Mouse (Mus musculus) neural tube, embryonic 11.5 days (tissue): ENCODE data around the gene Gpr157. TPM values are rescaled to one million over a fixed set of nuclear protein-coding genes. Genes with fewer than 3 reads are reported as not detected.
A peak's percentile ranks its signal among the peaks of the same experiment; 100 is the strongest.

ENCODE experiments used
- ATAC-seq: fragments of 200-750 bp; cut with Nextera tagmentation; 2 replicates; pipeline ENCODE4 v1.8.0; 2017; ENCODE audit warnings: moderate number of reproducible peaks, mild to moderate bottlenecking, moderate TSS enrichment, moderate library complexity; ENCODE audit not compliant: insufficient read depth, low FRiP score, low TSS enrichment
- DNase-seq: peaks from one replicate; pipeline ENCODE4 v3.0.0-alpha.2; 2015; ENCODE audit warnings: low spot score
- H3K27ac ChIP-seq: fragments of 300-500 bp; sonication (generic); 2 replicates; pipeline ENCODE4 v1.5.1; 2014; ENCODE audit warnings: low read depth, mild to moderate bottlenecking, low read length
- H3K27me3 ChIP-seq: fragments of 300-500 bp; sonication (generic); 2 replicates; pipeline ENCODE4 v1.6.1; 2014; ENCODE audit warnings: mild to moderate bottlenecking, low read length, mixed read lengths; ENCODE audit not compliant: control insufficient read depth, insufficient read depth
- H3K36me3 ChIP-seq: fragments of 300-500 bp; sonication (generic); 2 replicates; pipeline ENCODE4 v1.6.1; 2014; ENCODE audit warnings: mild to moderate bottlenecking, low read length, moderate library complexity, mixed read lengths; ENCODE audit not compliant: control insufficient read depth, insufficient read depth
- H3K4me1 ChIP-seq: fragments of 300-500 bp; sonication (generic); 2 replicates; pipeline ENCODE4 v1.6.1; 2014; ENCODE audit warnings: low read length, mixed read lengths; ENCODE audit not compliant: control insufficient read depth, insufficient read depth
- H3K4me2 ChIP-seq: fragments of 300-500 bp; sonication (generic); 2 replicates; pipeline ENCODE4 v1.6.1; 2014; ENCODE audit warnings: low read depth, mild to moderate bottlenecking, moderate library complexity
- H3K4me3 ChIP-seq: fragments of 300-500 bp; sonication (generic); 2 replicates; pipeline ENCODE4 v1.5.1; 2014; ENCODE audit warnings: low read depth, low read length
- H3K9ac ChIP-seq: fragments of 300-500 bp; sonication (generic); 2 replicates; pipeline ENCODE4 v1.6.1; 2014; ENCODE audit warnings: mild to moderate bottlenecking, low read length
- H3K9me3 ChIP-seq: fragments of 300-500 bp; sonication (generic); 2 replicates; pipeline ENCODE4 v1.6.1; 2016; ENCODE audit warnings: low read length; ENCODE audit not compliant: control insufficient read depth
- WGBS: fragments of 180-500 bp; shearing (Covaris S2); extraction: QIAGEN DNeasy Blood & Tissue Kit; methylation state at CpG from one replicate; pipeline ENCODE4 v1.1.7; 2014; 5-methylcytosine and 5-hydroxymethylcytosine counted together
- polyA plus RNA-seq: library from polyadenylated mRNA; unstranded; fragments of >200 nt; fragmentation: Nextera tagmentation; extraction: Ambion mirVana; gene quantifications from 2 replicates; pipeline ENCODE4 v1.2.1, GENCODE M21; 2014

The Gpr157 gene
- polyA plus RNA-seq, 1 experiment from 2014 or later = 0.28 TPM

GRCm38 (mm10) chr4:150138084-150138543 is 50.9 kb downstream of the Gpr157 start:
- peak overlapping the region; percentile 6; the same call in 1 of the 2 replicates for H3K4me3 ChIP-seq
- H3K36me3 ChIP-seq = no peaks in the 10 kb centered on the region
- peak overlapping the region; percentile 35 for H3K4me2 ChIP-seq
- DNase-seq (peak; percentile 67), ATAC-seq (peak; percentile 74)
- H3K27me3 ChIP-seq = no peaks in the 10 kb centered on the region
- H3K9ac ChIP-seq = peak overlapping the region; percentile 32
- H3K27ac ChIP-seq = no peak overlapping the region
- 21% methylated on average over 9 of the region's 9 CpGs for WGBS
- H3K9me3 ChIP-seq = no peaks in the 10 kb centered on the region
- H3K4me1 ChIP-seq = peaks cover 5% of the 10 kb centered on the region; the same call in 1 of the 2 replicates

GRCm38 (mm10) chr4:150139090-150139489 is 51.9 kb downstream of the Gpr157 start:
- H3K4me3 ChIP-seq = no peak overlapping the region
- no peak overlapping the region for H3K9ac ChIP-seq
- H3K4me2 ChIP-seq = no peak overlapping the region
- ATAC-seq = no peak
- no peaks in the 10 kb centered on the region for H3K9me3 ChIP-seq
- no peak overlapping the region for H3K27ac ChIP-seq
- no peaks in the 10 kb centered on the region for H3K27me3 ChIP-seq
- WGBS = 63% methylated on average over 13 of the region's 13 CpGs
- DNase-seq = no peak
- H3K36me3 ChIP-seq = no peaks in the 10 kb centered on the region
- peaks cover 5% of the 10 kb centered on the region; the same call in 1 of the 2 replicates for H3K4me1 ChIP-seq

- Histone ChIP-seq H3K4me3 (no peak overlapping the region), H3K9me3 (no peaks in the 10 kb centered on the region), H3K4me2 (no peak overlapping the region), H3K36me3 (no peaks in the 10 kb centered on the region), H3K27me3 (no peaks in the 10 kb centered on the region), H3K4me1 (peaks cover 5% of the 10 kb centered on the region; the same call in 1 of the 2 replicates), H3K9ac (no peak overlapping the region; the same call in 1 of the 2 replicates), H3K27ac (no peak overlapping the region)
- no peak for ATAC-seq
- WGBS = 85% methylated on average over 7 of the region's 7 CpGs
- no peak for DNase-seq
These were observed 53.2 kb downstream of the Gpr157 start for GRCm38 (mm10) chr4:150140346-150140745.

- no peak for DNase-seq
- Histone ChIP-seq H3K4me2 (no peak overlapping the region), H3K4me3 (no peak overlapping the region), H3K36me3 (no peaks in the 10 kb centered on the region), H3K27me3 (no peaks in the 10 kb centered on the region), H3K27ac (no peak overlapping the region), H3K9ac (no peak overlapping the region), H3K4me1 (no peaks in the 10 kb centered on the region), H3K9me3 (no peaks in the 10 kb centered on the region)
- WGBS = 21% methylated on average over 12 of the region's 12 CpGs
- no peak for ATAC-seq
These were observed 57.1 kb downstream of the Gpr157 start for GRCm38 (mm10) chr4:150144242-150144641.

- H3K4me2 ChIP-seq = no peak overlapping the region
- no peaks in the 10 kb centered on the region for H3K36me3 ChIP-seq
- H3K27ac ChIP-seq = no peak overlapping the region
- no peaks in the 10 kb centered on the region for H3K27me3 ChIP-seq
- no peak overlapping the region for H3K4me3 ChIP-seq
- WGBS = 77% methylated on average over 4 of the region's 4 CpGs
- DNase-seq = no peak
- H3K9me3 ChIP-seq = no peaks in the 10 kb centered on the region
- ATAC-seq = no peak
- no peak overlapping the region for H3K9ac ChIP-seq
- no peaks in the 10 kb centered on the region for H3K4me1 ChIP-seq
These were observed 59.1 kb downstream of the Gpr157 start for GRCm38 (mm10) chr4:150146286-150146685.

GRCm38 (mm10) chr4:150151045-150151444 is 63.9 kb downstream of the Gpr157 start:
- ATAC-seq (no peak), DNase-seq (no peak)
- no peaks in the 10 kb centered on the region for H3K36me3 ChIP-seq
- no peak overlapping the region for H3K4me2 ChIP-seq
- no peaks in the 10 kb centered on the region for H3K27me3 ChIP-seq
- no peaks in the 10 kb centered on the region for H3K9me3 ChIP-seq
- no peak overlapping the region for H3K27ac ChIP-seq
- no peaks in the 10 kb centered on the region for H3K4me1 ChIP-seq
- no peak overlapping the region for H3K4me3 ChIP-seq
- no peak overlapping the region for H3K9ac ChIP-seq
- 77% methylated on average over 7 of the region's 7 CpGs for WGBS

- WGBS = 88% methylated on average over 8 of the region's 8 CpGs
- no peak for ATAC-seq
- Histone ChIP-seq H3K27me3 (no peaks in the 10 kb centered on the region), H3K9me3 (no peaks in the 10 kb centered on the region), H3K4me1 (no peaks in the 10 kb centered on the region), H3K4me2 (no peak overlapping the region), H3K27ac (no peak overlapping the region), H3K9ac (no peak overlapping the region), H3K36me3 (no peaks in the 10 kb centered on the region), H3K4me3 (no peak overlapping the region)
- no peak for DNase-seq
These were observed 65.3 kb downstream of the Gpr157 start for GRCm38 (mm10) chr4:150152483-150152882.

GRCm38 (mm10) chr4:150155301-150155700 is 68.1 kb downstream of the Gpr157 start:
- WGBS = 85% methylated on average over 4 of the region's 4 CpGs
- no peak overlapping the region for H3K9ac ChIP-seq
- no peaks in the 10 kb centered on the region for H3K36me3 ChIP-seq
- H3K27ac ChIP-seq = no peak overlapping the region
- H3K27me3 ChIP-seq = no peaks in the 10 kb centered on the region
- no peak overlapping the region for H3K4me3 ChIP-seq
- no peak overlapping the region for H3K4me2 ChIP-seq
- ATAC-seq (no peak), DNase-seq (no peak)
- H3K4me1 ChIP-seq = no peaks in the 10 kb centered on the region
- H3K9me3 ChIP-seq = no peaks in the 10 kb centered on the region
